Comparison of ENCODE assay signal across 9 mouse cellular contexts in genomic region chr9:57281549-57281948, GRCm38 (mm10). TPM values are rescaled to one million over a fixed set of nuclear protein-coding genes. Genes with fewer than 3 reads are reported as not detected.
DNase-seq lines count a peak whose midpoint lies in the region; ATAC-seq and TF ChIP-seq lines count a peak whose summit lies in the region.
"Had no signal": no experiment of that assay in that cellular context is flagged by ENCODE, and none has a peak within 500 bp of the region (broad histone marks: within the 10 kb centered on the region; RNA-seq: fewer than 3 reads in every experiment).

No protein-coding gene starts in this region.

- WGBS in limb, embryonic 11.5 days, result 14% methylated on average over 20 of the region's 20 CpGs
- WGBS in midbrain, postnatal 0 days, result 14% methylated on average over 20 of the region's 20 CpGs

- H3K27ac ChIP-seq in limb, embryonic 11.5 days (replicated peaks; ENCODE audit: low read depth, low read length), result no peak overlapping the region
- H3K27ac ChIP-seq in midbrain, postnatal 0 days (ENCODE audit: low read depth, low read length), result no peak overlapping the region

- peaks cover 6% of the 10 kb centered on the region for H3K4me1 ChIP-seq in limb, embryonic 11.5 days (ENCODE audit: control insufficient read depth, insufficient read depth, low read length)
- H3K4me1 ChIP-seq in midbrain, postnatal 0 days (ENCODE audit: insufficient read depth, low read length), result 0 out of 2 replicates have a peak, but pooled peaks cover 7% of the 10 kb centered on the region

- H3K36me3 ChIP-seq in limb, embryonic 11.5 days (ENCODE audit: control insufficient read depth, insufficient read depth, low read length), result no peaks in the 10 kb centered on the region
- H3K36me3 ChIP-seq in midbrain, postnatal 0 days (ENCODE audit: insufficient read depth, low read length), result no peaks in the 10 kb centered on the region

- no peaks in the 10 kb centered on the region for H3K27me3 ChIP-seq in limb, embryonic 11.5 days (ENCODE audit: control insufficient read depth, insufficient read depth, low read length)
- no peaks in the 10 kb centered on the region for H3K27me3 ChIP-seq in midbrain, postnatal 0 days (ENCODE audit: insufficient read depth, low read length)

- peak overlapping the region; percentile 27 for H3K4me2 ChIP-seq in limb, embryonic 11.5 days (ENCODE audit: low read depth, severe bottlenecking)
- peak overlapping the region; percentile 42 for H3K4me2 ChIP-seq in midbrain, postnatal 0 days (ENCODE audit: low read depth, low read length, poor library complexity, severe bottlenecking)

- intact Hi-C loops in left cerebral cortex, postnatal 14 days (cut with DNase I), result no loop called here

- H3K9ac ChIP-seq in limb, embryonic 11.5 days (ENCODE audit: low read length), result peak overlapping the region; percentile 51
- H3K9ac ChIP-seq in midbrain, postnatal 0 days (replicated peaks; ENCODE audit: low read length, poor library complexity, severe bottlenecking), result 0 out of 2 replicates have a peak overlapping the region, but pooled peaks have one; percentile 33

- peak; percentile 52 for DNase-seq in adrenal gland, adult 2 months
- DNase-seq in adrenal gland, adult 8-10 months, result no peak
- peak; percentile 40 for DNase-seq in thymus, postnatal 4 days
- no peak for DNase-seq in thymus, adult 18-20 months
- DNase-seq in limb, embryonic 11.5 days (ENCODE audit: low spot score), result peak; percentile 49
- DNase-seq in midbrain, postnatal 0 days (ENCODE audit: low spot score), result no peak
- DNase-seq in left cerebral cortex, postnatal 14 days (ENCODE audit: low spot score in 2 of 2), result no peak
- DNase-seq in urinary bladder, adult 2 months (ENCODE audit: low spot score), result no peak

- no peak for TF ChIP-seq CTCF in midbrain, postnatal 0 days (IDR thresholded peaks at IDR 0.05)

- no peak overlapping the region for H3K4me3 ChIP-seq in limb, embryonic 11.5 days (ENCODE audit: low read depth, low read length)
- 0 out of 2 replicates have a peak overlapping the region, but pooled peaks have one; percentile 6 for H3K4me3 ChIP-seq in midbrain, postnatal 0 days (ENCODE audit: low read depth, low read length)

- no peaks in the 10 kb centered on the region for H3K9me3 ChIP-seq in limb, embryonic 11.5 days (ENCODE audit: control insufficient read depth, low read length)
- no peaks in the 10 kb centered on the region for H3K9me3 ChIP-seq in midbrain, postnatal 0 days (ENCODE audit: low read length)

- 0 out of 2 replicates have a peak, but pooled peaks have one; percentile 39 for ATAC-seq in limb, embryonic 11.5 days (ENCODE audit: insufficient number of reproducible peaks, low FRiP score, low TSS enrichment, low read depth)
- 0 out of 2 replicates have a peak, but pooled peaks have one; percentile 16 for ATAC-seq in midbrain, postnatal 0 days (ENCODE audit: low FRiP score)

RNA-seq across cellular contexts. Expression of gene 1700017B05Rik, which starts 19.1 kb away (rescaled TPM):
- 10 to 100 TPM; 40.5 to 53.8 TPM for total RNA-seq in adrenal gland, adult 2 months (2021)
- 33.0 and 42.8 TPM in 2 replicates for polyA plus RNA-seq in adrenal gland, adult 2 months (2012; rRNA removed)
- total RNA-seq in adrenal gland, adult 8-10 months (2022), result 10 to 100 TPM; 41.3 to 76.8 (median 50.9) TPM
- polyA plus RNA-seq in limb, embryonic 11.5 days (2014; fragmentation: Nextera tagmentation; extraction: Ambion mirVana), result 13.9 and 15.6 TPM in 2 replicates
- total RNA-seq in midbrain, postnatal 0 days (2014; rRNA removed), result 10.9 and 13.0 TPM in 2 replicates
- 4.5 and 5.0 TPM in 2 replicates for polyA plus RNA-seq in midbrain, postnatal 0 days (2015; fragmentation: Nextera tagmentation; extraction: Ambion mirVana)
- 10 to 100 TPM; 11.5 to 16.7 TPM for total RNA-seq in left cerebral cortex, postnatal 14 days (2021)
- 4.6 and 10.7 TPM in 2 replicates for polyA plus RNA-seq in urinary bladder, adult 2 months (2012; rRNA removed)

RNA-seq across cellular contexts. Expression of gene Trcg1, which starts 45.2 kb away (rescaled TPM):
- total RNA-seq in adrenal gland, adult 2 months (2021), result not detected
- polyA plus RNA-seq in adrenal gland, adult 2 months (2012; rRNA removed), result not detected in 2 replicates
- total RNA-seq in adrenal gland, adult 8-10 months (2022), result not detected
- not detected in 2 replicates for polyA plus RNA-seq in limb, embryonic 11.5 days (2014; fragmentation: Nextera tagmentation; extraction: Ambion mirVana)
- total RNA-seq in midbrain, postnatal 0 days (2014; rRNA removed), result not detected in 2 replicates
- not detected in 2 replicates for polyA plus RNA-seq in midbrain, postnatal 0 days (2015; fragmentation: Nextera tagmentation; extraction: Ambion mirVana)
- not detected for total RNA-seq in left cerebral cortex, postnatal 14 days (2021)
- not detected in 2 replicates for polyA plus RNA-seq in urinary bladder, adult 2 months (2012; rRNA removed)
- total RNA-seq: common myeloid progenitor, adult 5-6 weeks had no signal

Comparison
In these comparisons a context has a peak if more than half of its experiments do, and no peak if none do; other contexts are left out.
1. DNase-seq: peak in adrenal gland, adult 2 months (single experiment), thymus, postnatal 4 days (single experiment) and limb, embryonic 11.5 days (single experiment); none in adrenal gland, adult 8-10 months (single experiment), thymus, adult 18-20 months (0 of 2), midbrain, postnatal 0 days (single experiment), left cerebral cortex, postnatal 14 days (0 of 2) and urinary bladder, adult 2 months (single experiment).